Mouse (Mus musculus): ENCODE results near the gene Zfp688. TPM values are rescaled to one million over a fixed set of nuclear protein-coding genes. Genes with fewer than 3 reads are reported as not detected.
"Not testable (repeated sequence)": the region's sequence is repeated elsewhere in the genome, so short reads cannot be mapped to it uniquely, and the experiment has no call there.

Zfp688 gene
- polyA plus RNA-seq (2015; fragmentation: Nextera tagmentation; extraction: Ambion mirVana): 23.0 and 24.0 TPM in 2 replicates

DNA sequence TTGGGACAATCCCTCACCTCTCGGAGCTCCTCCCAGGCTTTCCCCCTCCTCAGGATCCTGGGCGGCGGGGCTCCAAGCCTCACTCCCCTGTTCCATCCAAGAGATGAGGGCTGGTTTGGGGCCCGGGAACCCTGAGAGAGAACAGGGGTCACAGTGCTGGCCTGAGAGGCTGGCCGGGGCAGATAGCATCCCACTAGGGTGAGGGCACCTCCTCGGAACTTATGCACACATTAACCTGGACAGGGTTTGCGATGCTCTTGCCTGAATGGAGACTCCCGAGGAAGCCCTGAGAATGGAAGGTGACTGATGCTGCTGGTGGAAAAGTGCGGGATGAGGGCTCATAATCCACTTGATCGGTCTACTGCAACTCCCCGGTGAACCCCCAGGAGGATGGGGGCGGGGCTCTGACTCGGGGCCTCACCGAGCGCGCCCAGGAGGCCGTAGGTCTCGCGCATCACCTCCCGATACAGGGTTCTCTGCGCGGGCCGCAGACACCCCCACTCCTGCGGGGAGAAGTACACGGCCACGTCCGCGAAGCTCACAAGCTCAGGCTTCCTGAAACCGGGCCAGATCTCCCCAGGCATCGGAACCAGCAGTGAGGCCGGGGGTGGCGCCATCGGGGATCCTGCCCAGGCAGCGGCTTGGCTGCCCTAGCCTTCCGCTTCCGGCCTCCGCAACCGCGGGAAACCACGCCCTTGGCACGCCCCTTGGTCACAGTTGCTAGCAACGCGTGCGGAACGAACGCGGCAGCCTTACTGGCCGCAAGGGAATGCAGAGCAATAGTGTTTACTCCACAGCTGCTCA is at the start of gene Zfp688:
TSS of gene Zfp688 (minus strand) at position 681 of the 804 bp plus-strand sequence.
- H3K9me3 ChIP-seq: no peaks in the 10 kb centered on the region
- peaks cover 12% of the 10 kb centered on the region for H3K4me1 ChIP-seq
- peaks cover 5% of the 10 kb centered on the region; the same call in 1 of the 2 replicates for H3K27me3 ChIP-seq
- H3K9ac ChIP-seq: peak within 1 kb of the TSS; percentile 85
- H3K27ac ChIP-seq: peak within 1 kb of the TSS; percentile 56; the same call in 1 of the 2 replicates
- ATAC-seq (ENCODE audit: borderline replicate concordance, extremely low read depth, low FRiP score, low TSS enrichment): peak; percentile 95
- WGBS: under 1% methylated on average over 48 of the region's 48 CpGs
- peak within 1 kb of the TSS; percentile 92 for H3K4me2 ChIP-seq
- H3K36me3 ChIP-seq: peaks cover 9% of the 10 kb centered on the region; the same call in 1 of the 2 replicates
- H3K4me3 ChIP-seq: peak within 1 kb of the TSS; percentile 82

DNA sequence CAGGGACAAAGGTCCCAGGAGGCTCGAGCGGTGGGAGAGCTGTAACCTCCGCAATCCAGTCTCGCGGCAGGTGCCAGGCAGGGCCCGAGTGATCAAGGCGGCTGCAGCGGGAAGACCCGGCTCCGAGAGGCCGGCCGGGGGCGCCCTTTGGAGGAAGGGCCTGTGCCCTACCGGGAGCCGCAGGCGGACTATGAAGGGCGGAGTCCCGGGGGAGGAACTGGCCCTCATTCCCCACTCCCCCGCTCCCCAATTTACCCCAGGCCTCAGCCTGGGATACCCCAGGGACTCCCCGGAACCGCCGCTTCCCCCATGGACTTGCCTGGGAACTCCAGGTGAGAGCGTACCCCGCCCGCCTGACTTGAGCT is 49.8 kb upstream of the Zfp688 start:
- H3K27ac ChIP-seq: peak overlapping the region; percentile 97
- H3K4me2 ChIP-seq: peak overlapping the region; percentile 81
- H3K4me1 ChIP-seq: peaks cover 16% of the 10 kb centered on the region
- no peaks in the 10 kb centered on the region for H3K27me3 ChIP-seq
- 0% methylated on average over 25 of the region's 25 CpGs for WGBS
- H3K9ac ChIP-seq: peak overlapping the region; percentile 59
- peak; percentile 27; the same call in 1 of the 2 replicates for ATAC-seq (ENCODE audit: borderline replicate concordance, extremely low read depth, low FRiP score, low TSS enrichment)
- peaks cover 48% of the 10 kb centered on the region for H3K36me3 ChIP-seq
- no peaks in the 10 kb centered on the region for H3K9me3 ChIP-seq
- H3K4me3 ChIP-seq: peak overlapping the region; percentile 61

DNA sequence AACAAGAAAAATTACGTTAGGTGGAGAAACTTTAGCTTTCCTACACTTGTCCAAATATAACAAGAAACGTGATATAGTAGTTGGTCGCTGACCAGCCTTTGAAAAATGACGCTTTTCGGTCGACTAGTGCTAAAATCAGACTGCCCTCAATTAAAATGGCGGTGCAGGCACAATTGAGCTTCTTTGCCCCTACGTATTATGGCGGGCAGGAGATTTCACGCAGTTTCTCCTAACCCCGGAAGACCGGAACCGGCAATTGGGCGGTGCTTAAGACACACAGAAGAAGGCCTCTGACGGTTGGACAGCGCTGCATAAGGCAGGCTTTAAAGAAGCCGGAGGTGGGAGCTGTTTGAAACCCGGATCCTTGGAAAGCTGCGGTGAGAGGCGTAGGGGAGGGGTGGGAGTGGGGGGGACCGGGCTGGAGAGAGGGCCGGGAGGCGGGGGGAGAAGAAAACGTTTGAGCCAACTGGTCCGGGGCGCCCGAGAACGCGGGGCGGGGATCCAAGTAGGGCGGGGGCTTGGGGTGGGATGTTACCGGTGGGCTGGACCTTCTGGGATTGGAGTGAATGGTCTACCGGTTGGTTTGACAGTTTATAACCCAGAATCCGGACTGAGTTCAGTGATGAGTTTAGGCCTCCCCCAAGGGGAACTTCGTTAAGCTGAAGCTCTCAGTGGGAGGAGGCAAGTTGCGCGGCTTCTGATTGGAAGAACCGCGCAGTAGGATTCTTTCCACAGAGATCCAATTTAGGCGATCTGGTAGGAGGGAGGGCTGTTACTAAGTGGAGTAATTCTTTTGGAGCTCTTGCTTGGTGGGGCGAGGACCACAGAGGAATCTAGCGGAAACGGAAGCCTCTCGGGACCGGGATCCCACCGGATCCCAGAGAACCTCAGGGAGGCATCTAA is 49.1 kb upstream of the Zfp688 start:
- no peaks in the 10 kb centered on the region for H3K27me3 ChIP-seq
- peak overlapping the region; percentile 62 for H3K9ac ChIP-seq
- peaks cover 16% of the 10 kb centered on the region for H3K4me1 ChIP-seq
- peak overlapping the region; percentile 97 for H3K27ac ChIP-seq
- WGBS: under 1% methylated on average over 46 of the region's 46 CpGs
- no peaks in the 10 kb centered on the region for H3K9me3 ChIP-seq
- peak; percentile 94 for ATAC-seq (ENCODE audit: borderline replicate concordance, extremely low read depth, low FRiP score, low TSS enrichment)
- peak overlapping the region; percentile 81 for H3K4me2 ChIP-seq
- H3K4me3 ChIP-seq: peak overlapping the region; percentile 61
- peaks cover 44% of the 10 kb centered on the region for H3K36me3 ChIP-seq

DNA sequence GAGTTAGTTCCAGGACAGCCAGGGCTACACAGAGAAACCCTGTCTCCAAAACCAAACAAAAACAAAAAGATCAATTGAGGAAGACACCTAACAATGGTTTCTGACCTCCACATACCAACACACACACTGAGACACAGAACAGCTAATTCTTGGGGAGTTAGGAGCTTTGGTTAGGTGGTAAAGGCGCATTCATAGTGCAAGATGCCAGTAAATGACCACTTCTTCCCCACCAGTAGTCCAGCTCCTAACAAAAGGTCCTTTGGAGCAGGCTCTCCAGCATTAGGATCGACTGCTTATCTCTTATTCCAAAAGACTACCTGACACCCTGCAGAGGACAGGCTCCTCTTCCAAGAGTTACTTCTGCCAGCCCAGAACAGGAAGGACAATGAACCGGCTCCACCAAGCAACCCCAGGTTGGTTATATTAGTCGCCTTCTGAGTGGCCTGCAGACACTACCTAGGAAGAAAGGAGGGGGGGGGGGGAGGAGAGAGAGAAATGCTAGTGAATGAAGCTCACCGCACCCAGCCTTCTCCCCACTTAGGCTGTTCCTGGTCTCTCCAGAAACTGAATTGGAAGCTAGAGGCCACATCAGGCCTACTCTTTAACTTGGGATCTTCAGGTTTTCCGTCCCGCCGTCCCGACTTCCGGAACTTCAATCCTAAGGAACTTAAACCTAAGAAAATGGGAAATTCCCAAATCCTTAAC is 48.3 kb upstream of the Zfp688 start:
- H3K4me3 ChIP-seq: peak overlapping the region; percentile 61
- no peaks in the 10 kb centered on the region for H3K27me3 ChIP-seq
- no peaks in the 10 kb centered on the region for H3K9me3 ChIP-seq
- H3K4me1 ChIP-seq: peaks cover 16% of the 10 kb centered on the region
- 8% methylated on average over 10 of the region's 10 CpGs for WGBS
- no peak for ATAC-seq (ENCODE audit: borderline replicate concordance, extremely low read depth, low FRiP score, low TSS enrichment)
- H3K27ac ChIP-seq: peak overlapping the region; percentile 97
- H3K4me2 ChIP-seq: peak overlapping the region; percentile 81
- peaks cover 41% of the 10 kb centered on the region for H3K36me3 ChIP-seq
- peak overlapping the region; percentile 62 for H3K9ac ChIP-seq

DNA sequence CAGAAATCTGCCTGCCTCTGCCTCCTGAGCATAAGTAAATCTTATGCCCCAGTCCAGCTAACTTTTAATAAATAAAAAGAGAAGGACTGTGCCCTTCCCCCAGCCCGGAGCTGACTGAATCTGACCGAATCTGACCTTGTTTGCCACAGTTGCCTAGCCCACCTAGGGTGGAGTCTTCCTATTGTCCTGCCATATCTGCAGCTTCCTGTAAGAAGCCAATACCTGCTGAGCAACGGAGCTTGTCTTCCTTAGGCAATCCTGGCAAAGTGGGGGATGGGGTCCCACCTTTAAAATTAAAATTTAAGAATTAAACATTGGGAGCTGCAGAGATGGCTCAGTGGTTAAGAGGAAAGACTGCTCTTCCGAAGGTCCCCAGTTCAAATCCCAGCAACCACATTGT is 44.7 kb upstream of the Zfp688 start:
- peaks cover 7% of the 10 kb centered on the region; the same call in 1 of the 2 replicates for H3K4me1 ChIP-seq
- 90% methylated on average over 4 of the region's 4 CpGs for WGBS
- no peak for ATAC-seq (ENCODE audit: borderline replicate concordance, extremely low read depth, low FRiP score, low TSS enrichment)
- H3K27ac ChIP-seq: no peak overlapping the region
- peaks cover 29% of the 10 kb centered on the region for H3K36me3 ChIP-seq
- H3K4me2 ChIP-seq: no peak overlapping the region
- H3K9me3 ChIP-seq: no peaks in the 10 kb centered on the region
- H3K4me3 ChIP-seq: no peak overlapping the region
- H3K9ac ChIP-seq: no peak overlapping the region
- H3K27me3 ChIP-seq: no peaks in the 10 kb centered on the region

DNA sequence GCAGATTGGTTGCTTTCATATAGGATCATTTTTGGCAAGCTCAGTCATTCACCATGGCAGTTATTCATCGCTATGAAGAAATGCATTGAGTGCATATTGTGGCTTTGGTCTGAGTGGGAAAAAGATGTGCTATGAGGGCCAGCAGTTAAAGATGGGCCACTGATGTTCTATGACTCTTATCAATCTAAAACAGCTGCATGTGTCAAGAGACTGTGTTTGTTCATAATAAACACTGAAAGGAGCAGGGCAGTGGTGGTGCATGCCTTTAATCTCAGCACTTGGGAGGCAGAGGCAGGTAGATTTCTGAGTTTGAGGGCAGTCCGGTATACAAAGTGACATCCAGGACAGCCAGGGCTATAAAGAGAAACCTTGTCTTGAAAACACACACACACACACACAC is 43.8 kb upstream of the Zfp688 start:
- H3K27me3 ChIP-seq; H3K9me3 ChIP-seq; ATAC-seq (ENCODE audit: borderline replicate concordance, extremely low read depth, low FRiP score, low TSS enrichment); H3K27ac ChIP-seq; H3K9ac ChIP-seq; H3K4me3 ChIP-seq; H3K4me1 ChIP-seq; H3K4me2 ChIP-seq: not testable (repeated sequence)
- H3K36me3 ChIP-seq: peaks cover 34% of the 10 kb centered on the region
- WGBS: 86% methylated on average over 2 of the region's 2 CpGs

DNA sequence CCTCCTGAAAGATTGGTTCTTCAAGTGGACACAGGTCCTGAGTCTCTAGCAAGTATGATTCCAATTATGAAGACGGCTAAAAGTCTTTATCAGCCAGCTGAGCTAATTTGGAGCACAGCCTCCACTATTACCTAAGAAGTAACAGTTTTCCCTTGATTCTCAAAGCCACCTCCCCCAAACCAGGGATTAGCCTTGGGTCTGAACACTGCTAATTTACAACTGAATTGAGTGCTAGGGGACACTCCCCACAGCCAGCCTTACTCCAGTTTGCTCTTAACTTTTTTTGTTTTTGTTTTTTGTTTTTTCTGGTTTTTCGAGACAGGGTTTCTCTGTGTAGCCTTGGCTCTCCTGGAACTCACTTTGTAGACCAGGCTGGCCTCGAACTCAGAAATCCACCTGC is 43.3 kb upstream of the Zfp688 start:
- Histone ChIP-seq H3K4me2 (no peak overlapping the region), H3K27me3 (no peaks in the 10 kb centered on the region), H3K27ac (no peak overlapping the region), H3K9me3 (no peaks in the 10 kb centered on the region), H3K9ac (no peak overlapping the region), H3K4me3 (no peak overlapping the region), H3K4me1 (peaks cover 7% of the 10 kb centered on the region; the same call in 1 of the 2 replicates), H3K36me3 (peaks cover 37% of the 10 kb centered on the region)
- 86% methylated on average over 3 of the region's 3 CpGs for WGBS
- ATAC-seq (ENCODE audit: borderline replicate concordance, extremely low read depth, low FRiP score, low TSS enrichment): no peak

DNA sequence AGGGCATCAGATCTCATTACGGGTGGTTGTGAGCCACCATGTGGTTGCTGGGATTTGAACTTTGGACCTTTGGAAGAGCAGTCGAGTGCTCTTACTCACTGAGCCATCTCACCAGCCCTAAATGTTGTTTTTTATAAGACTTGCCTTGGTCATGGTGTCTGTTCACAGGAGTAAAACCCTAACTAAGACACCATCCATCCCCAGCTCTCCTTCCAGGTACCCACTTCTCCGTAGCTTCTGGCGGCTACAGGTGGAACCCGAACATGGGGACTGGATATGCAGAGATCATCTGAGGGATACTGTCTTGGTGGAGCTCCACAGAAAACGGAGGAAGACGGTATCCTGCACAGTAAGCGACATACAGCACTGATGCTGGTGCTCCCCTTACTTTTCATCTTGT is 37.4 kb upstream of the Zfp688 start, which contains the start of gene Prr14:
TSS of gene Prr14 (plus strand) at position 301 of the 400 bp plus-strand sequence.
- ATAC-seq (ENCODE audit: borderline replicate concordance, extremely low read depth, low FRiP score, low TSS enrichment); H3K27me3 ChIP-seq; H3K4me2 ChIP-seq; H3K4me1 ChIP-seq; H3K4me3 ChIP-seq; H3K27ac ChIP-seq; H3K9ac ChIP-seq; H3K9me3 ChIP-seq: not testable (repeated sequence)
- WGBS: 94% methylated on average over 8 of the region's 8 CpGs
- peaks cover 50% of the 10 kb centered on the region for H3K36me3 ChIP-seq

DNA sequence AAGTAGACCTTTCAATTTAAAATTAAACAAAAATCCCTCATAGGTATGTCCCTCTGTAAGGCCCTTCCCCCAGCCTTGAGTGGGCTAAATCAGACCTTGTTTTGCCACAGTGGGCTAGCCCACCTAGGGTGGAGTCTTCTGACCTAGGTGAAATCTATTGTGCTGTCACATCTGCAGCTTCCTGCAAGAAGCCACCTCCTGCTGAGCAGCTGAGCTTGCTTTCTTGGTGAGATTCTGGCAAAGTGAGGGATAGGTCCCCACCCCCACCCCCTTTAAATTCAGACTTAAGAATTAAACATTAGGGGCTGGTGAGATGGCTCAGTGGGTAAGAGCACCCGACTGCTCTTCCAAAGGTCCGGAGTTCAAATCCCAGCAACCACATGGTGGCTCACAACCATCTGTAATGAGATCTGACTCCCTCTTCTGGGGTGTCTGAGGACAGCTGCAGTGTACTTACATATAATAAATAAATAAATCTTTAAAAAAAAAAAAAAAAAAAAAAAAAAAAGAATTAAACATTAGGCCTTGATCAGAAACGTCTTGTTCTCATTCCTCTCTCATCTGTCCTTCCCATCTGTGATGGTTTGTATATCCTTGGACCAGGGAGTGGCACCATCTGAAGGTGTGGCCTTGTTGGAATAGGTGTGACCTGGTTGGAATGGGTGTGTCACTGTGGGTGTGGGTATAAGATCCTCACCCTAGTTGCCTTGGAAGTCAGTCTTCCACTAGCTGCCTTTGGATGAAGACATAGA is 36.7 kb upstream of the Zfp688 start:
- not testable (repeated sequence) for H3K27me3 ChIP-seq; H3K4me1 ChIP-seq; ATAC-seq (ENCODE audit: borderline replicate concordance, extremely low read depth, low FRiP score, low TSS enrichment); H3K4me2 ChIP-seq; H3K4me3 ChIP-seq; H3K27ac ChIP-seq; H3K9ac ChIP-seq; H3K9me3 ChIP-seq
- peaks cover 50% of the 10 kb centered on the region for H3K36me3 ChIP-seq
- WGBS: 78% methylated on average over 3 of the region's 3 CpGs

DNA sequence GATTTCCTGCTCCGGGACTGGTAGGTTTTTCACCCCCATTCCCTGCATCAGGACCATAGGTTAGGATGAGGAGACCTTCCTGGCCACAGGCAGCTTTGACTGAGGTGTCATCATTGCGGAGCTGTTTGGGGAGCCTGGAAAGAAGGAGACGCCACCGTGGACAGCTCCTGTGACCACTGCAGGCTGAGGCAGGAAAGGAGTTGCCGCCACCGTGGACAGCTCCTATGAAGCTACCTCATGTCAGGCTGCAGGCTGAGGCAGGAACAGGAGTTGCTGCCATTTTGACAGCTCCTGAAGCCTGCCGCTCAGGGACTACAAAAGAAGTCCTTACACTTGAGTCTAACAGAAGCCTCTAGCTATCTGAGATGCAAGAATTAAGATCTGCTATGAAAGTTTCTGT is 33.0 kb upstream of the Zfp688 start:
- Histone ChIP-seq H3K4me3 (no peak overlapping the region), H3K36me3 (peaks cover 43% of the 10 kb centered on the region), H3K27me3 (no peaks in the 10 kb centered on the region), H3K4me2 (no peak overlapping the region), H3K4me1 (peaks cover 18% of the 10 kb centered on the region), H3K27ac (no peak overlapping the region), H3K9ac (no peak overlapping the region), H3K9me3 (no peaks in the 10 kb centered on the region)
- WGBS: 85% methylated on average over 7 of the region's 7 CpGs
- no peak for ATAC-seq (ENCODE audit: borderline replicate concordance, extremely low read depth, low FRiP score, low TSS enrichment)

DNA sequence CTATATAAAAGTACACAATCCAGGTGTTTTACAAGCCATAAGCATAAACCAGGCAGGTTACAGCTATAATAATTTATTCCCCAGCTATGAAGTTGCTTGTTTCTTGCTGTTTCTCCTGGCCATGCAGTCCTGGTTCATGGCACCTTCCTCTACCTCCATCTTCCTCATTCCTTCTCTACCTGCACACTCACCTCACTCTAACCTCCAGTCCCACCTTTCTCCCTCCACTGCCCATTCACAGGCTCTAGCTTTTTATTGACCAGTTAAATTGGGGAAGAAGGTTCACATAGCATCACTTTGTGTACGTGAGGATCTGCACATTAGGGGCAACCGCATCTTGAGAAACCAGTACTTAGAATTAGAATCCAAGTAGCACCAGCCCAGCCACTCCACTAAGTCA is 31.2 kb upstream of the Zfp688 start:
- WGBS: 98% methylated on average over 2 of the region's 2 CpGs
- ATAC-seq (ENCODE audit: borderline replicate concordance, extremely low read depth, low FRiP score, low TSS enrichment): no peak
- no peak overlapping the region for H3K4me2 ChIP-seq
- no peak overlapping the region for H3K27ac ChIP-seq
- H3K27me3 ChIP-seq: no peaks in the 10 kb centered on the region
- no peaks in the 10 kb centered on the region for H3K9me3 ChIP-seq
- no peak overlapping the region for H3K9ac ChIP-seq
- H3K4me1 ChIP-seq: peaks cover 26% of the 10 kb centered on the region
- H3K4me3 ChIP-seq: no peak overlapping the region
- H3K36me3 ChIP-seq: peaks cover 37% of the 10 kb centered on the region

All from lung, embryonic 15.5 days (tissue).